Mouse (Mus musculus): Measurements from ENCODE around the gene Tmem203.

Gene Tmem203

GRCm38 (mm10) chr2:25255284-25255779 is at the start of gene Tmem203:
Gene Tmem203 (plus strand): TSS chr2:25255439.
- DNase-seq (ENCODE audit: low read depth in 1 of 2, low spot score in 2 of 2), result peak; percentile 63 to 77

- no peak for DNase-seq (ENCODE audit: low read depth in 1 of 2, low spot score in 2 of 2)
These were observed 47.6 kb upstream of the Tmem203 start for GRCm38 (mm10) chr2:25207593-25207992.

GRCm38 (mm10) chr2:25210686-25211085 is 44.6 kb upstream of the Tmem203 start:
- DNase-seq (ENCODE audit: low read depth in 1 of 2, low spot score in 2 of 2), result no peak

- DNase-seq (ENCODE audit: low read depth in 1 of 2, low spot score in 2 of 2), result peak; percentile 80 to 83
These were observed 44.0 kb upstream of the Tmem203 start, which contains the start of gene Nelfb for GRCm38 (mm10) chr2:25211121-25211670. Gene Nelfb (minus strand): TSS chr2:25211489.

- DNase-seq (ENCODE audit: low read depth in 1 of 2, low spot score in 2 of 2), result no peak
These were observed 41.9 kb upstream of the Tmem203 start for GRCm38 (mm10) chr2:25213266-25213865.

GRCm38 (mm10) chr2:25214444-25214843 is 40.8 kb upstream of the Tmem203 start, which contains the start of gene Stpg3:
Gene Stpg3 (minus strand): TSS chr2:25214637.
- DNase-seq (ENCODE audit: low read depth in 1 of 2, low spot score in 2 of 2), result no peak

GRCm38 (mm10) chr2:25217666-25218065 is 37.6 kb upstream of the Tmem203 start:
- DNase-seq (ENCODE audit: low read depth in 1 of 2, low spot score in 2 of 2), result no peak

GRCm38 (mm10) chr2:25218445-25218844 is 36.8 kb upstream of the Tmem203 start, which contains the start of gene Fam166a:
Gene Fam166a (plus strand): TSS chr2:25218745.
- no peak for DNase-seq (ENCODE audit: low read depth in 1 of 2, low spot score in 2 of 2)

- no peak for DNase-seq (ENCODE audit: low read depth in 1 of 2, low spot score in 2 of 2)
These were observed 33.9 kb upstream of the Tmem203 start for GRCm38 (mm10) chr2:25221331-25221772.

- peak in 1 of 2 experiments; percentile 69 for DNase-seq (ENCODE audit: low read depth in 1 of 2, low spot score in 2 of 2)
These were observed 31.4 kb upstream of the Tmem203 start for GRCm38 (mm10) chr2:25223681-25224491.

GRCm38 (mm10) chr2:25224492-25224765 is 30.8 kb upstream of the Tmem203 start, which contains the start of gene Tubb4b:
Gene Tubb4b (minus strand): TSS chr2:25224702.
- no peak for DNase-seq (ENCODE audit: low read depth in 1 of 2, low spot score in 2 of 2)

GRCm38 (mm10) chr2:25224766-25225752 is 30.2 kb upstream of the Tmem203 start:
- DNase-seq (ENCODE audit: low read depth in 1 of 2, low spot score in 2 of 2), result peak; percentile 97 to 98

- DNase-seq (ENCODE audit: low read depth in 1 of 2, low spot score in 2 of 2), result no peak
These were observed 29.3 kb upstream of the Tmem203 start for GRCm38 (mm10) chr2:25225811-25226379.

- DNase-seq (ENCODE audit: low read depth in 1 of 2, low spot score in 2 of 2), result no peak
These were observed 28.4 kb upstream of the Tmem203 start for GRCm38 (mm10) chr2:25226864-25227263.

GRCm38 (mm10) chr2:25227406-25227805 is 27.8 kb upstream of the Tmem203 start:
- DNase-seq (ENCODE audit: low read depth in 1 of 2, low spot score in 2 of 2), result no peak

- peak; percentile 74 to 76 for DNase-seq (ENCODE audit: low read depth in 1 of 2, low spot score in 2 of 2)
These were observed 26.8 kb upstream of the Tmem203 start for GRCm38 (mm10) chr2:25228431-25228889.

- DNase-seq (ENCODE audit: low read depth in 1 of 2, low spot score in 2 of 2), result no peak
These were observed 26.2 kb upstream of the Tmem203 start for GRCm38 (mm10) chr2:25228995-25229530.

GRCm38 (mm10) chr2:25229582-25229981 is 25.7 kb upstream of the Tmem203 start:
- no peak for DNase-seq (ENCODE audit: low read depth in 1 of 2, low spot score in 2 of 2)

GRCm38 (mm10) chr2:25230581-25230980 is 24.7 kb upstream of the Tmem203 start:
- no peak for DNase-seq (ENCODE audit: low read depth in 1 of 2, low spot score in 2 of 2)

GRCm38 (mm10) chr2:25231038-25231437 is 24.2 kb upstream of the Tmem203 start:
- no peak for DNase-seq (ENCODE audit: low read depth in 1 of 2, low spot score in 2 of 2)

Measured in monocyte, adult 2 months (primary cell).